Mouse (Mus musculus) limb, embryonic 10.5 days (tissue): Measurements from ENCODE around the gene Cyp4b1. TPM values are rescaled to one million over a fixed set of nuclear protein-coding genes. Genes with fewer than 3 reads are reported as not detected.
"Not testable (repeated sequence)": the region's sequence is repeated elsewhere in the genome, so short reads cannot be mapped to it uniquely, and the experiment has no call there.

Experiments
- DNase-seq: peaks from one replicate; pipeline ENCODE4 v3.0.0-alpha.2; 2017; ENCODE audit warnings: low spot score
- H3K27ac ChIP-seq: fragments of 300-500 bp; sonication (generic); 2 replicates; pipeline ENCODE4 v1.5.1; 2016; ENCODE audit warnings: mild to moderate bottlenecking
- H3K27me3 ChIP-seq: fragments of 300-500 bp; sonication (generic); 2 replicates; pipeline ENCODE4 v1.6.1; 2016; ENCODE audit warnings: low read depth, mild to moderate bottlenecking; ENCODE audit not compliant: poor library complexity, severe bottlenecking
- H3K36me3 ChIP-seq: fragments of 300-500 bp; sonication (generic); 2 replicates; pipeline ENCODE4 v1.6.1; 2016; ENCODE audit warnings: mild to moderate bottlenecking, moderate library complexity
- H3K4me1 ChIP-seq: fragments of 300-500 bp; sonication (generic); 2 replicates; pipeline ENCODE4 v1.6.1; 2016
- H3K4me3 ChIP-seq: fragments of 300-500 bp; sonication (generic); 2 replicates; pipeline ENCODE4 v1.5.1; 2016; ENCODE audit warnings: mild to moderate bottlenecking, moderate library complexity
- H3K9me3 ChIP-seq: fragments of 300-500 bp; sonication (generic); replicated peaks from 2 replicates; pipeline ENCODE4 v1.6.1; 2016; ENCODE audit warnings: mild to moderate bottlenecking
- WGBS: fragments of 180-500 bp; shearing (Covaris S2); methylation state at CpG from one replicate; pipeline ENCODE4 v1.1.7; 2016; 5-methylcytosine and 5-hydroxymethylcytosine counted together
- polyA plus RNA-seq: library from polyadenylated mRNA; unstranded; fragments of >200 nt; fragmentation: Nextera tagmentation; extraction: Ambion mirVana; gene quantifications from 2 replicates; pipeline ENCODE4 v1.2.1, GENCODE M21; 2016

Cyp4b1 gene
- not detected in 2 replicates for polyA plus RNA-seq

DNA sequence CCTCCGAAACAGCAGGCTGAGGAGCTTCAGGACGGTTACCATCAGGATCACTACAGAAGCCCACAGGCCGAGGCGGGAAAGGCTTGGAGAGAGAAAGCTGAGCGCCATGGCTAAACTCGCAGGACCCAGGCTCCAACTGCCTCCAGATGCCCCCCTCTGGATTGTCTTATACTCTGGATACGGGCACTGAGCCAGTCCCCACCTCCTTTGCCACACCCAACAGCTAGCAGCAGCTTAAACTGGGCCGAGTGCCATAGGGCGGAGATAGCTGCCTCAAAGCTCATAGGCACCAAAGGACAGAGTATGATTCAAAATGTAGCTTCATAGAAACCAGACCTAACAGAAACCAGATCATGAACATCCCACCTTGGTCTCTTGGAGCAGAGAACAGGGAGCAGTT is at the start of gene Cyp4b1:
Gene Cyp4b1 (minus strand): TSS at position 144 of the 400 bp plus-strand sequence.
- no peak for DNase-seq
- Histone ChIP-seq H3K4me1 (no peaks in the 10 kb centered on the region), H3K9me3 (no peaks in the 10 kb centered on the region), H3K27me3 (no peaks in the 10 kb centered on the region), H3K27ac (no peak within 1 kb of the TSS), H3K4me3 (no peak within 1 kb of the TSS), H3K36me3 (no peaks in the 10 kb centered on the region)
- 89% methylated on average over 9 of the region's 9 CpGs for WGBS

DNA sequence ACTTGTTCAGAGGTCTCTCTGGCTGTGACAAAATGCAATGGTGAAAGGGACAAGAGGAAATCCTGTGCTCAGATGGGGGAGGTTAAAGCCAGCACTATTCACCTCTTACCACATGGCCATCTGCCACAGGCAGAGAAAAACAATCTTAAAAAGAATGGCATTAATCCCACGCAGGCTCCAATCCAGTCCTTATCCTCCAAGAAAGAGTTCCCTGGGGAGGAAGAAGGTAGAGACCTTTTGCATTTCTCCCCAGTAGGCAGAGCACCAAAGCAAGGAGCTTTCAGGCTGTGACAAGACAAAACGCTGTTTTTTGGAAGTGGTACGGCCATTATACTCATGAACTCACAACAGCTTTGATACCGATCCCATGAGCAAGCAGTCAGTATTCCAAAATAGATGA is 38.8 kb upstream of the Cyp4b1 start:
- no peak overlapping the region for H3K4me3 ChIP-seq
- no peak overlapping the region for H3K27ac ChIP-seq
- DNase-seq = peak; percentile 20
- H3K36me3 ChIP-seq = no peaks in the 10 kb centered on the region
- WGBS = 66% methylated on average over 4 of the region's 4 CpGs
- H3K27me3 ChIP-seq = no peaks in the 10 kb centered on the region
- H3K9me3 ChIP-seq = no peaks in the 10 kb centered on the region
- no peaks in the 10 kb centered on the region for H3K4me1 ChIP-seq

DNA sequence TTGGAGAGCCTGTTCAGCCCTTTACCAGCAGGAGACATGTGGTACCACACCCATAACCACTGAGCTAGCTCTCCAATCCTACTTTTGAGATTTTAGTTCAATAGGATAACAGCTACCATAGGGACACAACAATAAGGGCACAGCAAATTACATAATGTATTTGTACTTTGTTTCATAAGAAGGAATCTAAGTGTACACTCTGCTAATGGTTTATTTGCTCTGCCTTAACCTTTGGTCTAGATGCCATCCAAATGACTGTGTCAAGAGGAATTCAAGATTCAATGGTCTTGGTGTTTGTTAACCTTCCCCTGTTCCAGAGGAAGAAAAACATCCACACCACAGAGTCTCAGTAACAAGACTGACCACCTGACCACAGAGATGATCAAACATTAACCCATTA is 11.7 kb upstream of the Cyp4b1 start:
- H3K27ac ChIP-seq = no peak overlapping the region
- peaks cover 6% of the 10 kb centered on the region for H3K4me1 ChIP-seq
- no peaks in the 10 kb centered on the region for H3K9me3 ChIP-seq
- DNase-seq = no peak
- no peak overlapping the region for H3K4me3 ChIP-seq
- H3K36me3 ChIP-seq = no peaks in the 10 kb centered on the region
- no peaks in the 10 kb centered on the region for H3K27me3 ChIP-seq

DNA sequence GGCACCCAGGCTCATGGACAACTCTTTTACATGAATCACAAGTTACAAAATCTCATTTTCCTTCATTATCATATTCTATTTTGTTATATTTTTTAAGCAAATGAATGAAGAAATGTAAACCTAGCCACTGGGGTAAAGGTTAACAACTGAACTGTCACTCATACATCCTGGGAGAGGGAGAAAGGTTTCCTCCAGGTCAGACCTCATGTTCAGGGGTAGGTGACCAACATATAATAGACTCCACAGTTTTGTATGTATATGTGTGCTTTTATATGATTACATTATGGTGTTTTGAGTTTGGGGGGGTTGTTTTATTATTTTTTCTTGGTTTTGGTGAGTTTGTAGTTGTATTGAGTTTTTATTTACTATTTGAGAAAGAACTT is 10.3 kb upstream of the Cyp4b1 start:
- Histone ChIP-seq H3K4me3 (no peak overlapping the region), H3K36me3 (no peaks in the 10 kb centered on the region), H3K4me1 (peaks cover 6% of the 10 kb centered on the region), H3K27ac (no peak overlapping the region), H3K9me3 (no peaks in the 10 kb centered on the region), H3K27me3 (no peaks in the 10 kb centered on the region)
- DNase-seq = no peak

DNA sequence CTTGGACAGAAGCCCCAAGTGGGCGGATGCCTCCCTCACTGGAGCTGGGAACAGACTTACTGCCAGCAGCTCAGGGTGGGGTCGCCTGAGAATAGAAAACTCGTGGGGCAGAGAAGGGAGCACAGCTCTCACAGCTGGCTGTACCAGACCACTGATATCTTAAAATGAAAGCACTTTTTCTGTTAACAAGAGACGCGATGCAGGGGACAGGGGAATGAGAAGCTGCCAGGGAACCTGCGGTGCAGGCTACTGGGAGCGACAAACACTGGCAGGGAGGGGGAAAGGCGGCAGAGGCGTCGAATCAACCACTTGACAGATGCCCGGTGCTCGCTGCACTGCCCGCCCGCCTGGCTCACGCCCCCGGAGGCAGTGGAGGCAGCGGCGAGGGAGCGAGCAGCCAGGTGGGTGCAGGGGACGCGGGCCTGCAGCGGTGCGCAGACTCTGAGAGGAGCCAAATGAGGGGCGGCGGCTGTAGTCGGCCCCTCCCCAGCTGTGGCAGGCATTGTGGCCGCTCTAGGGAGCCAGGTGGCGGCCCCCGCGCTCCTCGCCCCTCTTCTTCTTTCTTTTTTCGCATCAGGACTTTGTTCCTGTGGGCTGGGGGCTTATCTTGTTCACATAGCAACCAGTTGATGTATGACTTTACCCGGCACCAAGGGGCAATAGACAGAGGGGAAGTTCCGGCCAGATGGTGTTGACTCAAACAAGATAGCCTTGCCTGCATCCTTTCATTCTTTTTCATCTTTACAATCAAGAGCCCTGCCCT is 9.8 kb upstream of the Cyp4b1 start:
- H3K4me3 ChIP-seq = peak overlapping the region; percentile 57
- no peaks in the 10 kb centered on the region for H3K9me3 ChIP-seq
- H3K27me3 ChIP-seq = no peaks in the 10 kb centered on the region
- WGBS = 3% methylated on average over 33 of the region's 34 CpGs
- peaks cover 6% of the 10 kb centered on the region for H3K4me1 ChIP-seq
- peak overlapping the region; percentile 53; the same call in 1 of the 2 replicates for H3K27ac ChIP-seq
- H3K36me3 ChIP-seq = no peaks in the 10 kb centered on the region
- peak; percentile 66 for DNase-seq

DNA sequence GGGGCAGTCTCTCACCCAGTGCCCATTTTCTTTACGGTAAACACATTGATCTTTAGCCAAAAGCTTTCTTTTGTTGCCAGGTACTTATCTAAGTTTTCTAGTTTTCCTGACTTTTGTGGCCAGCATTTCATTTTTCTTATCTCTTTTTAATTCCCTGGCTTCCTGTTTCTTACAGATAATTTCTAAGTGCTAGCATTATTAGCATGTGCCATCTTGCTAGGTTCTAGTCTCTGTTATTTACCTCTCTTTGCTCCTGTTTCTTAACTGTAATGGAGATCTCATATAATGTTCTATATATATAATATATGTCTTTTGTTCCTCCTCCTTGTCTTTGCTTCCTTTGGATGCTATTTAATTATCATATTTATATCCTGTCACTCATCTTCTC is 9.0 kb upstream of the Cyp4b1 start:
- not testable (repeated sequence) for H3K27ac ChIP-seq, H3K9me3 ChIP-seq, H3K27me3 ChIP-seq, H3K4me3 ChIP-seq, H3K4me1 ChIP-seq, H3K36me3 ChIP-seq, DNase-seq
- WGBS = 97% methylated on average over 1 of the region's 1 CpGs

DNA sequence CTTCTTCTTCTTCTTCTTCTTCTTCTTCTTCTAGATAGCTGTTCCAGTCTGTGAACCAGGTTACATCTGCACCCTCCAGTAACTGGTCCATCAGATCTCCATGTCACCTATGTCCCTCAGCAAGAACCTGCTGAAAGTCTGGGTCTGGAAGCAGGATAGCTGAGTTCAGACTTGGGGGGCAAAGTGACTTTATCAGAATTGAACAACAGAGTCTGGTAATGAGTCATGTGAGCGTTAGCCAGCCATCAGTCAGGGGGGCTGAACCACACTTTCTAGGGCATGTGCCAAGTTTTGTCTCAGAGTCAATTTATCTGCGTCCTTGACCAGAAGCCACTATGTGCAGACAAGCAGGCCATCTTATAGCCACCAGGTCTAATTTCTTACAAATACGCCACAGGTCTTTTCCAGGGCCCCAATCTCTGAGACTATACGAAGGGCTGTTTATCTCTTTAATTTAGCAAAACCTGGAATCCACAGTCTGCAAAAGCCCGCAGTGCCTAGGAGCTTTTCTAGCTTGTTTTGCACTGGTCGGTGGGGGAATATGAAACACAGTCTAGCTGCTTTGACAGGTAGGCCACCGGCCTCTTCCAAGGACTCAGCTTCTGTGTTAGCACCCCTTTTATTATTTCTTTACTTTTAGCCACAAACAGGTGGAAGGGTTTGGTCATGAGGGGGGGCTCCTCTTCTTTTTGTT is 8.5 kb upstream of the Cyp4b1 start:
- not testable (repeated sequence) for H3K27ac ChIP-seq, DNase-seq, H3K27me3 ChIP-seq, H3K9me3 ChIP-seq, H3K36me3 ChIP-seq, H3K4me3 ChIP-seq, H3K4me1 ChIP-seq
- WGBS = 87% methylated on average over 7 of the region's 7 CpGs

DNA sequence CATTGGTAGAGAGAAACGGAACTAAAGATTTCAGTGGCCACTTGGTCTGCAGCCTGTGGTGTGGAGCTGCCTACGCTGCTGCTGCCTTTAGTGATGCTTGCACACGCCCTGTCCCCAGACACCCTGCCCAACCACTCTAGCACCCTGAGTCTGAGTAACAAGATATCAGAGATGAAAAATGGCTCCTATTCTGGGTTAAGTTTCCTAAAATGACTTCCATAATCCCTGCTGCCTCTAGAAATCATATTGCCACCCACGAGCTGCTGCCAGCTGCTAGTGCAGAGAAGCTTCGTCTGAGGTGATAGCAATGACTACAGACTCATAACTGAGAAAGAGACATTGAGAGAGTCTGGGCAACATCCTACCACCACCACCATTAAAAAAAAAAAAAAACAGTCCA is 3.3 kb upstream of the Cyp4b1 start:
- Histone ChIP-seq H3K4me3 (no peak overlapping the region), H3K27ac (no peak overlapping the region), H3K9me3 (no peaks in the 10 kb centered on the region), H3K4me1 (no peaks in the 10 kb centered on the region), H3K36me3 (no peaks in the 10 kb centered on the region), H3K27me3 (no peaks in the 10 kb centered on the region)
- WGBS = 88% methylated on average over 5 of the region's 5 CpGs
- DNase-seq = no peak

DNA sequence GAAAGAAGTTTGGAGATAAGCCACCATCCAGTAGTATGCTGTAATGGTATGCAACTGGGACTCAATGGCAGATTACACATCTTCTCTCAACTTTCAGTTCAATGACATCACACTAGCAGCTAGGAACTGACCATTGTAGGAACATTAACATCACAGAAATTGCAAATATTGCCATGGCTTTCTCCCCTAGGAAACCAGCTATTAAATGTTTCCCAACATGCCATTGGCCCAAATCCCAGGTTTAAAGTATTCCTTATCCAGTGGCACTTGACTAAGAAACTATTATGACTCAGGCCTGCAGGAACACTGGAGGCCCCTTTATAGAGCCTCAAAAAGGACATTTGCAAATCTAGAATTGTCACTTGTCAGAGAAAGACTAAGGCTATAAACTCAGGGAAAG is 1.8 kb upstream of the Cyp4b1 start:
- Histone ChIP-seq H3K4me1 (no peaks in the 10 kb centered on the region), H3K27me3 (no peaks in the 10 kb centered on the region), H3K4me3 (no peak overlapping the region), H3K27ac (no peak overlapping the region), H3K9me3 (no peaks in the 10 kb centered on the region), H3K36me3 (no peaks in the 10 kb centered on the region)
- no peak for DNase-seq

DNA sequence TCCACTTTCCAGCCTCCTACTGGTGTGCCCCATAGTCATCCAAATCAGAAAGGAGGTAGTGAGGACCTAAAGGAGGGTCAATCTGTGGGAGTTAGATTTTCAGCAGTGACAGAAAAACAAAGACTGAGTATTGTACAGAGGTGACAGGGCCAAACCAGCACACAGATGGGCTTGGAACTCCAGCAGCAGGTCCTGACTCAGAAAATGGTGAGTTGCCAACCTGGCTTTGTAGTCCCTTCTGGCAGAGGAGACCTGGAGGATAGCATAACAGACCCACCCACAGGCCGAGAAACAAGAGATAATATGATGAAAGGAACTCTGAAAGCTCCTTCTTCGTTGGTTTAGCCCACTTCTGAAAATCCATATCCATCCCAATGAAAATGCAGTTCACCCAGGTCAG is 1.2 kb upstream of the Cyp4b1 start:
- H3K4me3 ChIP-seq = no peak overlapping the region
- no peaks in the 10 kb centered on the region for H3K9me3 ChIP-seq
- H3K27me3 ChIP-seq = no peaks in the 10 kb centered on the region
- H3K4me1 ChIP-seq = no peaks in the 10 kb centered on the region
- 72% methylated on average over 2 of the region's 2 CpGs for WGBS
- H3K36me3 ChIP-seq = no peaks in the 10 kb centered on the region
- no peak overlapping the region for H3K27ac ChIP-seq
- no peak for DNase-seq

DNA sequence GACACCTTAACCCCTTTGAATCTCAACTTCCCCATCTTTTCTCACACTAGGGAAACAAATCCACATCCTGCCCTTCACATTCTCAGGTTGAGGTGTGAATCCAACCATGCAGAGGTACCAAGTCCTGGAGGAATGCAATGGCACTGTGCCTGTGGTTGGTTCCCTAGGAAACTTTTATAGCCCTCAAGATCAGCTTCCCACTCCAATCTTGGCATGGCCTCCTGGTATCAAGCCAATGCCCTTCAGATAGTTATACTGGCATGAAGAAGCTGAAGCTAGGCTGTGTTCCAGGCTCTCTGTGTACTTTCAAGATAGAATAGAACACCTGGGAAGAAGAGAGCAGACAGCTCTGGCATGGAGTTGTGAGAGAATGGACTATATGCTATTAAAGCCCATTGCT is 2.2 kb downstream of the Cyp4b1 start:
- Histone ChIP-seq H3K4me1 (no peaks in the 10 kb centered on the region), H3K36me3 (no peaks in the 10 kb centered on the region), H3K4me3 (no peak overlapping the region), H3K9me3 (no peaks in the 10 kb centered on the region), H3K27ac (no peak overlapping the region), H3K27me3 (no peaks in the 10 kb centered on the region)
- no peak for DNase-seq

DNA sequence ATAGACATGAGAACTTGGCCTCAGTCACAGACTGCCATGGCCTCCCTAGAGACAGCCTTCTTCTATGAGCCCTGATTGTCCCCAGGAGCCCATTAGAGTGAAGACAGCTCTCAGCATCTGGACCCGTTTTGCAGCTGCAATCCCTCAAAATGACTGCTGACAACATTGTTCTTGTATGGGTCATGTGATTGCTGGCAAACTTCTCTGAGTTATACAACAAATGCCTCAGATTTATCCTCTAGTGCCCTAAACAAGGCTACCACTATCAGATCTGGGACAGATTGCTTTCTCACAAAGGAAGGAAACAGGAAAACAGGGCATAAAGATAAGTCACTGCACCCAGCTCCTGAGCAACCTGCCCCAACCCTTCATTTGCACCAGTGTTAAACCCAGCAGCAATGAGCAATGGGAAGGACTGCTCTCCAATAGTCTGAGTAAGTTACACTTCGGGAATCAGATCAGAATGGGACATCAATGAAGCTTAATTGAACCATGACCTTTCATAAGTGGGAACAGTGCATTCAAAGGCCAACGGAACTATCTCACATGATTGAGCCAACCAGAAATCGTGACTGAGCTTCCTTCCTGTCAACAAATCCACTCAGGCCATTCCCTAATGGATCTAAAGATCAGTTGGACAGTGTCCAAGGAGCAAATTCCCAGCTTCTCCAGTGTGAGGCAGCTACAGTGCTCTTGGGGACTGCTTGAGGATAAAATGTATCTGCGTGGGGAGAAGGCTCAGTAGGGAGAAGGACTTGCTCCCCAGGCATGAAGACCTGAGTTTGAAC is 4.4 kb downstream of the Cyp4b1 start:
- no peaks in the 10 kb centered on the region for H3K9me3 ChIP-seq
- H3K27me3 ChIP-seq = no peaks in the 10 kb centered on the region
- no peaks in the 10 kb centered on the region for H3K36me3 ChIP-seq
- H3K4me3 ChIP-seq = no peak overlapping the region
- WGBS = 75% methylated on average over 5 of the region's 5 CpGs
- H3K4me1 ChIP-seq = no peaks in the 10 kb centered on the region
- DNase-seq = no peak
- H3K27ac ChIP-seq = no peak overlapping the region

DNA sequence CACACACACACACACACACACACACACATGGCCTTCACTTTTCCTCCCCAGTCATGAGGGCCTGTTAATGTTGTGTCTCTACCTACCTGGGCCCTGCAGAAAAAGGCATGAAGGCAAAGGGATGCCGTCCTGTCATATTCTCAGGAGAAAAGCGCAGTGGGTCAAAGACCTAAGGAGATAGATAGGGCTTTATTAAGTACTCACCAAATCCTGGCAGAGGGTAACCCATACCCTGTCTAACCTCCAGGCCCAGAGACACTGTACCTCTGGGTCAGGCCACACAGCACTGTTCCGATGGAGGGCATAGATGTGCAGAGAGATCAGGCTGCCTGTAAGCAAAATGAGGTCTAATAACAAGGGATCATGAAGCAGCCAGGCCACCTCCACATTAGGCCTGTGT is 22.0 kb downstream of the Cyp4b1 start:
- H3K9me3 ChIP-seq, H3K36me3 ChIP-seq, H3K27me3 ChIP-seq, H3K4me3 ChIP-seq, H3K27ac ChIP-seq, DNase-seq, H3K4me1 ChIP-seq: not testable (repeated sequence)
- WGBS = 91% methylated on average over 3 of the region's 3 CpGs
